In the genomic region with DNA sequence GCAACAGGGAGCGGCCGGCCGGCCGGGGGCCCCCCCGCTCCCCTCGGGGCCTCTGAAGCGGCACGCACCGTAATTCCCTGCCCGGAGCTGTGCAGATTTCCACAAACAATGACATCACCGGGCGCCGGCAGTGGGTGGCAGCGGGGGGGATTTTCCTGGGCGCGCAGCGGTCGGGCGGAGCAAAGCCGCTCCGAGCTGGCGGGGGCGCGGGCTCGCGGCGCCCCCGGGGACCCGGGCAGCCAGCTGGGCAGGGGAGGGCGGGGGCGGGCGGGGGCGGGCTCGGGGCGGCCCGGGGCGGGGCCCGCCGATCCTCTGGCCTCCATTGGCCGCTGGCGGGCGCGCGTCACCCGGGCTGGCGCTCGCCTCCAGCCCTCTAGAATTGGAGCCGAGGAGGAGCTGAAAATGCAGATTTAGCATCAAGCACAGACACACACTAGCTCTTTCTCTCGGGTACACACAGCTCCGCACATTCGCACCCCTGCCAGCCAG, we compare ENCODE assay signal across 8 mouse cellular contexts. TPM values are rescaled to one million over a fixed set of nuclear protein-coding genes. Genes with fewer than 3 reads are reported as not detected.
DNase-seq lines count a peak whose midpoint lies in the region; ATAC-seq lines count a peak whose summit lies in the region.

Gene Pcsk2, plus strand, starts transcription at position 399 of the 489 bp plus-strand sequence.

- no peaks in the 10 kb centered on the region for H3K9me3 ChIP-seq in embryonic facial prominence, embryonic 10.5 days

- H3K27me3 ChIP-seq in embryonic facial prominence, embryonic 10.5 days (replicated peaks; ENCODE audit: low read depth, poor library complexity, severe bottlenecking) = peaks cover 55% of the 10 kb centered on the region

- H3K4me1 ChIP-seq in embryonic facial prominence, embryonic 10.5 days = peaks cover 20% of the 10 kb centered on the region

- WGBS in embryonic facial prominence, embryonic 10.5 days = under 1% methylated on average over 51 of the region's 51 CpGs

- no peak for ATAC-seq in monocyte, adult 5-6 weeks (replicated peaks; ENCODE audit: insufficient number of reproducible peaks, low FRiP score, low TSS enrichment, poor library complexity, severe bottlenecking)

- peak; percentile 10 for DNase-seq in thymus, postnatal 4 days
- DNase-seq in thymus, adult 18-20 months = no peak
- peak; percentile 83 for DNase-seq in embryonic facial prominence, embryonic 10.5 days (ENCODE audit: low spot score)
- DNase-seq in heart, adult 9 months (ENCODE audit: low spot score in 2 of 2) = peak; percentile 5 to 9
- DNase-seq in layer of hippocampus, adult 9-11 months = peak; percentile 86
- peak; percentile 31 for DNase-seq in lung, postnatal 10 days
- DNase-seq in right cerebral cortex, postnatal 14 days = peak; percentile 79

- H3K27ac ChIP-seq in embryonic facial prominence, embryonic 10.5 days (replicated peaks) = peak within 1 kb of the TSS; percentile 67

- H3K36me3 ChIP-seq in embryonic facial prominence, embryonic 10.5 days (replicated peaks) = no peaks in the 10 kb centered on the region

- peak within 1 kb of the TSS; percentile 68 for H3K4me3 ChIP-seq in embryonic facial prominence, embryonic 10.5 days

RNA-seq across cellular contexts. Expression of gene Pcsk2, which starts in this region (rescaled TPM):
- 0.88 and 0.93 TPM in 2 replicates for polyA plus RNA-seq in embryonic facial prominence, embryonic 10.5 days (2016; fragmentation: Nextera tagmentation; extraction: Ambion mirVana)
- total RNA-seq in monocyte, adult 5-6 weeks (2017) = not detected in 3 replicates

Comparison
In these comparisons a context has a peak if more than half of its experiments do, and no peak if none do; other contexts are left out.
1. DNase-seq: peak in thymus, postnatal 4 days (single experiment), heart, adult 9 months (2 of 2), layer of hippocampus, adult 9-11 months (single experiment), lung, postnatal 10 days (single experiment) and right cerebral cortex, postnatal 14 days (single experiment); none in thymus, adult 18-20 months (0 of 2).
2. Peak in DNase-seq, H3K4me3 ChIP-seq and H3K27ac ChIP-seq in embryonic facial prominence, embryonic 10.5 days; RNA of the gene not detected or under 1 TPM.